Mouse (Mus musculus): Measurements from ENCODE around the gene Pnkp. TPM values are rescaled to one million over a fixed set of nuclear protein-coding genes. Genes with fewer than 3 reads are reported as not detected.

The Pnkp gene
- total and polyA plus RNA-seq, 2 experiments, result 20.8 to 45.7 TPM

GRCm38 (mm10) chr7:44908706-44909476 is 52.0 kb downstream of the Pnkp start:
- no peak for DNase-seq (ENCODE audit: extremely low read depth, low read depth, low spot score)
- H3K9ac ChIP-seq (ENCODE audit: low read depth, low read length), result no peak overlapping the region
- TF ChIP-seq CTCF (IDR thresholded peaks at IDR 0.05; ENCODE audit: low read depth, low read length) (no peak), POLR2A (IDR thresholded peaks at IDR 0.05; ENCODE audit: extremely low read depth, insufficient read depth, low read length) (no peak)
- H3K27ac ChIP-seq (replicated peaks; ENCODE audit: insufficient read depth, low read depth, low read length), result no peak overlapping the region
- no peaks in the 10 kb centered on the region for H3K27me3 ChIP-seq (ENCODE audit: control insufficient read depth, insufficient read depth, low read length)
- no peaks in the 10 kb centered on the region for H3K4me1 ChIP-seq (ENCODE audit: control insufficient read depth, insufficient read depth, low read length)
- no peaks in the 10 kb centered on the region for H3K79me2 ChIP-seq (ENCODE audit: control insufficient read depth, insufficient read depth, low read length)
- WGBS, result 90% methylated on average over 15 of the region's 15 CpGs
- H3K4me3 ChIP-seq (ENCODE audit: insufficient read depth, low read depth, low read length), result no peak overlapping the region
- peaks cover 1% of the 10 kb centered on the region; the same call in 1 of the 2 replicates for H3K36me3 ChIP-seq (ENCODE audit: control insufficient read depth, insufficient read depth, low read length)

Other genes with a start within 250 kb of the Pnkp start
- 7.0 and 8.0 TPM in 2 replicates for gene Myh14, start 186.3 kb upstream of the Pnkp start, total RNA-seq (2014; rRNA removed)
- 5.6 and 6.0 TPM in 2 replicates for gene Myh14, start 186.3 kb upstream of the Pnkp start, polyA plus RNA-seq (2012; rRNA removed)
- not detected in 2 replicates for gene Izumo2, start 148.4 kb upstream of the Pnkp start, total RNA-seq (2014; rRNA removed)
- not detected in 2 replicates for gene Izumo2, start 148.4 kb upstream of the Pnkp start, polyA plus RNA-seq (2012; rRNA removed)
- 8.6 and 12.7 TPM in 2 replicates for gene Vrk3, start 108.7 kb upstream of the Pnkp start, total RNA-seq (2014; rRNA removed)
- 31.4 and 34.3 TPM in 2 replicates for gene Vrk3, start 108.7 kb upstream of the Pnkp start, polyA plus RNA-seq (2012; rRNA removed)
- 0.07 and 0.28 TPM in 2 replicates for gene Zfp473, start 106.1 kb upstream of the Pnkp start, total RNA-seq (2014; rRNA removed)
- 0.04 TPM in 1 of 2 replicates, not detected in the other for gene Zfp473, start 106.1 kb upstream of the Pnkp start, polyA plus RNA-seq (2012; rRNA removed)
- 4.0 and 5.4 TPM in 2 replicates for gene Nup62, start 41.1 kb upstream of the Pnkp start, total RNA-seq (2014; rRNA removed)
- 20.4 and 20.6 TPM in 2 replicates for gene Nup62, start 41.1 kb upstream of the Pnkp start, polyA plus RNA-seq (2012; rRNA removed)
- 0.60 and 0.65 TPM in 2 replicates for gene Il4i1, start 40.8 kb upstream of the Pnkp start, total RNA-seq (2014; rRNA removed)
- gene Il4i1, start 40.8 kb upstream of the Pnkp start, polyA plus RNA-seq (2012; rRNA removed), result 0.85 and 1.7 TPM in 2 replicates
- gene Atf5, start 40.5 kb upstream of the Pnkp start, total RNA-seq (2014; rRNA removed), result 22.9 and 43.9 TPM in 2 replicates
- 727 and 964 TPM in 2 replicates for gene Atf5, start 40.5 kb upstream of the Pnkp start, polyA plus RNA-seq (2012; rRNA removed)
- gene Akt1s1, start 8.1 kb upstream of the Pnkp start, total RNA-seq (2014; rRNA removed), result 23.9 and 35.4 TPM in 2 replicates
- gene Akt1s1, start 8.1 kb upstream of the Pnkp start, polyA plus RNA-seq (2012; rRNA removed), result 93.9 and 106 TPM in 2 replicates
- 20.2 and 31.5 TPM in 2 replicates for gene Tbc1d17, start 8.1 kb upstream of the Pnkp start, total RNA-seq (2014; rRNA removed)
- 81.1 and 91.6 TPM in 2 replicates for gene Tbc1d17, start 8.1 kb upstream of the Pnkp start, polyA plus RNA-seq (2012; rRNA removed)
- gene Ptov1, start 12.6 kb downstream of the Pnkp start, total RNA-seq (2014; rRNA removed), result 17.0 and 32.8 TPM in 2 replicates
- gene Ptov1, start 12.6 kb downstream of the Pnkp start, polyA plus RNA-seq (2012; rRNA removed), result 76.1 and 91.6 TPM in 2 replicates
- gene Med25, start 35.6 kb downstream of the Pnkp start, total RNA-seq (2014; rRNA removed), result 11.6 and 16.6 TPM in 2 replicates
- 114 TPM in 2 replicates for gene Med25, start 35.6 kb downstream of the Pnkp start, polyA plus RNA-seq (2012; rRNA removed)
- gene Fuz, start 38.9 kb downstream of the Pnkp start, total RNA-seq (2014; rRNA removed), result 5.7 and 6.8 TPM in 2 replicates
- gene Fuz, start 38.9 kb downstream of the Pnkp start, polyA plus RNA-seq (2012; rRNA removed), result 16.6 and 25.1 TPM in 2 replicates
- 14.5 and 18.3 TPM in 2 replicates for gene Ap2a1, start 72.4 kb downstream of the Pnkp start, total RNA-seq (2014; rRNA removed)
- 32.8 and 38.2 TPM in 2 replicates for gene Ap2a1, start 72.4 kb downstream of the Pnkp start, polyA plus RNA-seq (2012; rRNA removed)
- gene Tsks, start 86.1 kb downstream of the Pnkp start, total RNA-seq (2014; rRNA removed), result not detected in 2 replicates
- gene Tsks, start 86.1 kb downstream of the Pnkp start, polyA plus RNA-seq (2012; rRNA removed), result 0.20 and 0.51 TPM in 2 replicates
- 0.09 and 0.34 TPM in 2 replicates for gene Cpt1c, start 117.7 kb downstream of the Pnkp start, total RNA-seq (2014; rRNA removed)
- 0.71 and 0.91 TPM in 2 replicates for gene Cpt1c, start 117.7 kb downstream of the Pnkp start, polyA plus RNA-seq (2012; rRNA removed)
- gene Prmt1, start 129.4 kb downstream of the Pnkp start, total RNA-seq (2014; rRNA removed), result 15.9 and 23.0 TPM in 2 replicates
- 26.0 and 36.1 TPM in 2 replicates for gene Prmt1, start 129.4 kb downstream of the Pnkp start, polyA plus RNA-seq (2012; rRNA removed)
- 58.5 and 59.0 TPM in 2 replicates for gene Irf3, start 140.5 kb downstream of the Pnkp start, total RNA-seq (2014; rRNA removed)
- 82.0 and 101 TPM in 2 replicates for gene Irf3, start 140.5 kb downstream of the Pnkp start, polyA plus RNA-seq (2012; rRNA removed)
- gene Bcl2l12, start 141.6 kb downstream of the Pnkp start, total RNA-seq (2014; rRNA removed), result 4.2 and 5.6 TPM in 2 replicates
- gene Bcl2l12, start 141.6 kb downstream of the Pnkp start, polyA plus RNA-seq (2012; rRNA removed), result 13.3 and 14.5 TPM in 2 replicates
- 4.4 and 9.7 TPM in 2 replicates for gene Scaf1, start 159.2 kb downstream of the Pnkp start, total RNA-seq (2014; rRNA removed)
- 25.7 and 31.8 TPM in 2 replicates for gene Scaf1, start 159.2 kb downstream of the Pnkp start, polyA plus RNA-seq (2012; rRNA removed)
- 8.9 and 13.9 TPM in 2 replicates for gene Rras, start 160.8 kb downstream of the Pnkp start, total RNA-seq (2014; rRNA removed)
- gene Rras, start 160.8 kb downstream of the Pnkp start, polyA plus RNA-seq (2012; rRNA removed), result 53.4 and 54.9 TPM in 2 replicates
- gene Prr12, start 195.7 kb downstream of the Pnkp start, total RNA-seq (2014; rRNA removed), result 1.2 and 1.7 TPM in 2 replicates
- gene Prr12, start 195.7 kb downstream of the Pnkp start, polyA plus RNA-seq (2012; rRNA removed), result 2.7 and 3.7 TPM in 2 replicates
- gene Nosip, start 205.3 kb downstream of the Pnkp start, total RNA-seq (2014; rRNA removed), result 20.1 and 22.8 TPM in 2 replicates
- gene Nosip, start 205.3 kb downstream of the Pnkp start, polyA plus RNA-seq (2012; rRNA removed), result 31.4 and 35.8 TPM in 2 replicates
- gene Prrg2, start 205.5 kb downstream of the Pnkp start, total RNA-seq (2014; rRNA removed), result 26.1 and 32.8 TPM in 2 replicates
- 74.1 and 83.8 TPM in 2 replicates for gene Prrg2, start 205.5 kb downstream of the Pnkp start, polyA plus RNA-seq (2012; rRNA removed)
- 6.7 and 8.8 TPM in 2 replicates for gene Rcn3, start 235.1 kb downstream of the Pnkp start, total RNA-seq (2014; rRNA removed)
- 14.9 and 16.3 TPM in 2 replicates for gene Rcn3, start 235.1 kb downstream of the Pnkp start, polyA plus RNA-seq (2012; rRNA removed)
- gene Fcgrt, start 246.7 kb downstream of the Pnkp start, total RNA-seq (2014; rRNA removed), result 163 and 188 TPM in 2 replicates
- 170 and 193 TPM in 2 replicates for gene Fcgrt, start 246.7 kb downstream of the Pnkp start, polyA plus RNA-seq (2012; rRNA removed)